Mouse (Mus musculus): Measurements from ENCODE around the gene Ttc7b. TPM values are rescaled to one million over a fixed set of nuclear protein-coding genes. Genes with fewer than 3 reads are reported as not detected.
A peak's percentile ranks its signal among the peaks of the same experiment; 100 is the strongest.

Ttc7b gene
- polyA plus RNA-seq, 1 experiment from 2014 or later = 5.3 TPM

DNA sequence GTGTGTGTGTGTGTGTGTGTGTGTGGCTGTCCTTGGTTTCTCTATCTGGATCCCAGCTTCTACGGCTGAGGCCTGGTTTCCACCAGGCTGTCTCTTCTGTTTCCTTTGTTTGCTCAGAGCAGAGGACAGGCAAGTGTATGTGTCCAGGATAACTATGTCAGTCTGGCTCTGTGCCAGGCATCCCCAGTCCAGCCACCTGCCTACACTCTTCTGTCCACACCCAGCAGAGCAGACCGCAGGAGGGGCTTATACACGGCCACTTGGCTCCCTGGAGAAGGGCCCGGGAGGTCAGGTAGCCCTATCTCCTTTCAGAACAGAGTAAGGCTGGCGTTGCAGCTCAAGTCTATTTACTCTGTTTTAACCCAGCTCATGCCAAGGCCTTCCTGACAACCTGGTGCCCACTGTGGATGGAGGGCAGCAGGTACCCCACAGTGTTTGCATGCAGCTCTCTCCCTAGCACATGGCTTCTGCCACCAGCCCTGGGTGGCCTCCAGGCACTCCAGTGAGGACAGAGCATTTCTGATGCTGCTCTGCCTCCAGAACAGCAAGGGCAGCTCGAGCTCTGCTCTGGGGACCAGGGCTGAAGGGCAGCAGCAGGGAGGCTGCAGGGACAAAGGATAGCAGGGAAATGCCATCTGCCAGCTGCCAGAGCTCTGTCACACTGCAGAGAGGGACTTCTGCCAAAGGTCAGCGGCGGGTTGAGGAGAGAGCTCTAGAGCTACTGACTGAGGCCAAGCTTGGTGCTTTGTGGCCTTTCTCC lies 212.9 kb downstream of the Ttc7b start:
- Histone ChIP-seq H3K27ac (peak overlapping the region; percentile 41; the same call in 1 of the 2 replicates), H3K4me1 (peaks cover 9% of the 10 kb centered on the region), H3K9ac (no peak overlapping the region), H3K9me3 (no peaks in the 10 kb centered on the region), H3K4me2 (replicated peaks) (no peak overlapping the region), H3K27me3 (no peaks in the 10 kb centered on the region), H3K4me3 (no peak overlapping the region), H3K36me3 (no peaks in the 10 kb centered on the region)
- WGBS = 61% methylated on average over 8 of the region's 8 CpGs
- peak; percentile 25; the same call in 1 of the 2 replicates for ATAC-seq (ENCODE audit: insufficient number of reproducible peaks, insufficient read depth, low FRiP score, low TSS enrichment)

DNA sequence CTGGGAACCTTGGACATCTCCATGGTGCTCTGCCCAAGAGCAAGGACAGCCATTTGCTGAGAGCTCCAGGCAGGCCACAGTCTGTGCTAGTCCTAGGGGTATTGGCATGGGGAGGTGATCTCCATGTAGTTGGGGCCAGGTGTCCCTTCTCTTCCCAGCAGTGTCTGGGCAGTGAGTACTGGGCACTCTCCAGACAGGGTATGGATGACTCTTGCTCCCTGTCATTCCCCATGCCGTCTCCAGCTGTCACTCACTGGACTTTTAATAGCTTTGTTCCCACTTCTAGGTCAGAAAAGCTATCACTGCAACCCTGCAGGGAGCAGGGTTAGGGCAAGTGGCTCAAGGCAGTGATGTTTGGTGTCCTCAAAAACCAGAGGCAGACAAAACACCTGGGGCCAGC lies 214.3 kb downstream of the Ttc7b start:
- Histone ChIP-seq H3K4me2 (replicated peaks) (no peak overlapping the region), H3K4me1 (peaks cover 9% of the 10 kb centered on the region), H3K27me3 (no peaks in the 10 kb centered on the region), H3K4me3 (no peak overlapping the region), H3K9me3 (no peaks in the 10 kb centered on the region), H3K27ac (no peak overlapping the region), H3K9ac (no peak overlapping the region), H3K36me3 (0 out of 2 replicates have a peak, but pooled peaks cover 1% of the 10 kb centered on the region)
- ATAC-seq (ENCODE audit: insufficient number of reproducible peaks, insufficient read depth, low FRiP score, low TSS enrichment) = no peak
- WGBS = 71% methylated on average over 1 of the region's 1 CpGs

DNA sequence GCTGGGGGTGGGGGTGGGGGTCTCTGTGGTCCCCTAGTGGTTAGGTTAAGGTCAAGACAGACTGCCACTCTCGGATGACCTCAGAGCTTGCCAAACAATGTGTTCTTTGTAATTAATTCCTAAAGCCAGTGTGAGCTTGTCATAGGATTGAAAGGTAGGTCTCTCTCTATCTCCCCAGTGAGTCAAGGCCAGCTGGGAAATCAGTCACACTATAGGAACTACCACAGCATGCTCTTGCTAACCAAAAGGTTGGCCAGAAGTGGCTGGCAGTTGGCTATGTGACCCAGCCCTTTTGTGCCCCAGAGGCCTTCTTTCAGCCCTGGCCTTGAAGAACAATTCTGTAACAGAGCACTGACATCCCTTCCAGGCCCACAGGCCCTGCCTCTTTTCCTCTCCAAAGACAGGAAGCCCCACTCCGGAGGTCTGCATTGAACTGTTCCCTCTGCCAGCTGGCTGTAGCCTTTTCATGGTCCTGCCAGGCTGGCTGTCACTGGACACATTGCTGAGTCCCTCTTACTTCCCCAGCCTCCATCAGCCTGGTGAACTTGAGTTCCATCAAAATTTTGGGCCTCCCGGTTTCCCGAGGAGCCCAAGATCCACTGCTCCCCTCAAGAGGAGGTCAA lies 215.5 kb downstream of the Ttc7b start:
- ATAC-seq (ENCODE audit: insufficient number of reproducible peaks, insufficient read depth, low FRiP score, low TSS enrichment) = no peak
- Histone ChIP-seq H3K4me1 (peaks cover 9% of the 10 kb centered on the region), H3K27me3 (no peaks in the 10 kb centered on the region), H3K36me3 (0 out of 2 replicates have a peak, but pooled peaks cover 4% of the 10 kb centered on the region), H3K9me3 (no peaks in the 10 kb centered on the region), H3K27ac (no peak overlapping the region), H3K4me2 (replicated peaks) (no peak overlapping the region), H3K4me3 (no peak overlapping the region), H3K9ac (no peak overlapping the region)
- WGBS = 61% methylated on average over 4 of the region's 4 CpGs

DNA sequence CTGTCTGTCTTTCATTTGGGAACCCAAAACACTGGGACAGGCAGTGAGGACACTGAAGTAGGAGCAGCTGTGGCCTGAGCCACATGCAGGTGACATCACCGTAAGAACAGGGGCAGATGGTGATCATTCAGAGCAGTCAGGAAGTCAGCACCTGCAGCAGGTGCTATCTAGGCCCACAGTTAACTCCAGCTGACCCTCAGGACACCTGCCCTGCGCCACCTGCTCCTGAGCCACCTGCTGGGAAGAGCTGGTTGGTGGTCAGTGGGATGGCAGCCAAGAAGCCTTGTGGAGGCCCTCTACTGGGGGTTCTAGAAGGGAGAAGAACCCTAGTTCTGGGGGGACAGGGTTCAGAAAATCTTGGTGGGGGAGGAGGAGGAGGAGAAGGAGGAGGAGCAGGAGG lies 216.3 kb downstream of the Ttc7b start:
- Histone ChIP-seq H3K27me3 (no peaks in the 10 kb centered on the region), H3K4me2 (replicated peaks) (no peak overlapping the region), H3K27ac (no peak overlapping the region), H3K4me1 (peaks cover 9% of the 10 kb centered on the region), H3K9ac (no peak overlapping the region), H3K4me3 (no peak overlapping the region), H3K36me3 (peaks cover 7% of the 10 kb centered on the region; the same call in 1 of the 2 replicates), H3K9me3 (no peaks in the 10 kb centered on the region)
- 90% methylated on average over 2 of the region's 2 CpGs for WGBS
- ATAC-seq (ENCODE audit: insufficient number of reproducible peaks, insufficient read depth, low FRiP score, low TSS enrichment) = no peak

DNA sequence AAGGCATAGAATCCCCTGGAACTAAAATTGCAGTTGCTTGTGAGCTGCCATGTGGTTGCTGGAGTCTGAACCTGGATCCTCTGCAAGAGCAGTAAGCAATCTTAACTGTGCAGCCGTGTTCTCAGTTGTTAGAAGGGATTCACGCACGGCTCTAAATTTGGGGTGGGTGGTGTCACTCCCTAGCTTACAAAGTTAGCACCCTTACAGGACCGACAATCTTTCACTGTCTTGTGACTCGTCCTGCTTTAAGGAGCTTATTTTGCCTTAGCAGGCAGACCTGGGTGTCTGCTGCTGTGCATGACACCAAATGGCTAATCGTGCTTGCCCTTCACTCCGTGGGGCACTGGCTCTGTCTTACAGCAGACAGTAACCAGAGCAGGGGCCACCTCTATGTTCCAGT lies 217.5 kb downstream of the Ttc7b start:
- no peak for ATAC-seq (ENCODE audit: insufficient number of reproducible peaks, insufficient read depth, low FRiP score, low TSS enrichment)
- Histone ChIP-seq H3K27me3 (no peaks in the 10 kb centered on the region), H3K4me1 (peaks cover 6% of the 10 kb centered on the region), H3K4me3 (no peak overlapping the region), H3K9me3 (no peaks in the 10 kb centered on the region), H3K27ac (no peak overlapping the region), H3K36me3 (peaks cover 15% of the 10 kb centered on the region), H3K4me2 (replicated peaks) (no peak overlapping the region), H3K9ac (no peak overlapping the region)
- 81% methylated on average over 7 of the region's 7 CpGs for WGBS

DNA sequence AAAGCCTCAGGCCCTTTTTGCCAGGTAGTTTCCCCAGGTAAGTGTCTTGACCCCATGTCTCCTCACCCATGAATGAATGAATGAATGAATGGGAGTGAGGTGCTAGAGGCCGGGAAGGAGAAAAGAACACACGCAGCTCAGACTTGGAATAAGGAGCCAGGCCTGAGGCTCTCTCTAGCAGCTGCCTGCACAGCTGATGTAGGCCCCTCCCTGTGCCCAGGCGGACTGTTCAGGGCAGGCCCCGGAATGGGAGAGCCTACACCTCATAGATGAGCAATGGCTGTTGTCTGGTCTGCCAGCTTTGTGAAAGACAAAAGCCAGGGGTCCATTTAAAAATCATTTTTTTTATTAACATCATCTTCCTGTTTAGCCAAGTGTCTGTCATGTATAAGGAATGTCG lies 220.2 kb downstream of the Ttc7b start:
- Histone ChIP-seq H3K36me3 (peaks cover 15% of the 10 kb centered on the region), H3K9ac (no peak overlapping the region), H3K4me3 (no peak overlapping the region), H3K4me2 (replicated peaks) (no peak overlapping the region), H3K4me1 (no peaks in the 10 kb centered on the region), H3K9me3 (no peaks in the 10 kb centered on the region; the same call in 1 of the 2 replicates), H3K27ac (no peak overlapping the region), H3K27me3 (no peaks in the 10 kb centered on the region)
- ATAC-seq (ENCODE audit: insufficient number of reproducible peaks, insufficient read depth, low FRiP score, low TSS enrichment) = no peak
- 85% methylated on average over 5 of the region's 5 CpGs for WGBS

DNA sequence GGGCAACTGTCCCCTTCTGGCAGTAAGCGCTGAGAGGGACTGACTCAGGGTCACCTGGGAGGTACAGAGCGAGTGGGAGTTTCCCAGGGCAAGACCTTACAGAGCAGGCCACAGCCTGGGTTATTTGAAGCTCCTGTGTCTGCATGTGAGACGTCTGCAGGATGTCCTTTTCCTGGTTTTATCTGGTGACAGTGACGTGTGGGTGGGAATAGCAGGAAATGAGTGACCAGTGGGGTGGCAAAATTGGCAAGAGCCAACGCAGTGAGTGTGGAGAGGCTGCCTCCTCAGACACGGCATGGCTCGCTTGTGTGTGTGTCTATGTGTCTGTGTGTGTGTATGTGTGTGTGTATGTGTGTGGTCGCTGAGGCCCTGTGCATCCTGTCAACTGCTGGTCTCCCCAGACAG lies 221.3 kb downstream of the Ttc7b start:
- Histone ChIP-seq H3K9ac (no peak overlapping the region), H3K36me3 (peaks cover 15% of the 10 kb centered on the region), H3K27me3 (no peaks in the 10 kb centered on the region), H3K4me1 (no peaks in the 10 kb centered on the region), H3K27ac (no peak overlapping the region), H3K9me3 (no peaks in the 10 kb centered on the region; the same call in 1 of the 2 replicates), H3K4me2 (replicated peaks) (no peak overlapping the region), H3K4me3 (no peak overlapping the region)
- WGBS = 80% methylated on average over 8 of the region's 8 CpGs
- no peak for ATAC-seq (ENCODE audit: insufficient number of reproducible peaks, insufficient read depth, low FRiP score, low TSS enrichment)

DNA sequence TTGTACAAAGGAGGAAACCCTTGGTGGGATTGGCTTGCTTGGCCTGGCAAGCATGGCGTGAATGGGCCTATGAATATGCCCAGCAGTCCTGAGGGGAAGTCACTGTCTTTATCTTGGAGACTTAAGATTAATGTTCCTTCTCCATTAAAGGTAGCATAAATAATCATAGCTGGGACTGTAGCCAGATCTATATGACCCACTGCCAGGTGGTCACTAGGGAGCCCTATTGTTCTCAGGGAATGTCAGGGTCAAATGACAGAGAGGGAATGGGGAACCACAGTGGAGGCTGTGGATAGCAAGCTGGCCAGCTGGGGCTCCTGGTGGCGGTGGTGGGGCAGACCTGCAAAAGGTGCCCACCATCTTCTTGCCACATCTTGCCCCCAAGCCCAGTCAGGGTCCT lies 221.8 kb downstream of the Ttc7b start:
- Histone ChIP-seq H3K4me2 (replicated peaks) (no peak overlapping the region), H3K9ac (no peak overlapping the region), H3K9me3 (no peaks in the 10 kb centered on the region; the same call in 1 of the 2 replicates), H3K27ac (no peak overlapping the region), H3K4me3 (no peak overlapping the region), H3K4me1 (no peaks in the 10 kb centered on the region), H3K36me3 (peaks cover 15% of the 10 kb centered on the region), H3K27me3 (no peaks in the 10 kb centered on the region)
- ATAC-seq (ENCODE audit: insufficient number of reproducible peaks, insufficient read depth, low FRiP score, low TSS enrichment) = no peak
- 85% methylated on average over 2 of the region's 2 CpGs for WGBS

DNA sequence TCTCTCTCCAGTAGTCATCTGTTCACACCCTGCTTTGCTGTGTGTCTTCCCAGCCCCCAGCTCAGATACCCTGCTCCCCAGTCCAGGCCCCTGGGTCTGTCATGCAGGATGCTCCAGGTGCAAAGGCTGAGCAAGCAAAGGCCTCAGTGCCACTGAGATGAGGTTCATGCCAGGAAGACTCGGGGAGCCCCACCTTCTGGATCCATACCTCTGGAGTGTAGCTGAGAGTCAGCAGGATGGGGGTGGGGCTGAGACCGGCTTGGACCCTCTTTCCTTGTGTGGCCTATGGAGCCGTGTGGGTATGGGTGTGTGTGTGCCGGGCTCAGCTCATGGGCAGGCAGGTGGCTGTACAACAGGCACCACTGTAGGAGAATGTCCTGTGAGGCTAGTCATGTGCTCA lies 222.7 kb downstream of the Ttc7b start:
- Histone ChIP-seq H3K4me1 (no peaks in the 10 kb centered on the region), H3K9me3 (no peaks in the 10 kb centered on the region; the same call in 1 of the 2 replicates), H3K36me3 (peaks cover 15% of the 10 kb centered on the region), H3K27ac (no peak overlapping the region), H3K27me3 (no peaks in the 10 kb centered on the region), H3K4me2 (replicated peaks) (no peak overlapping the region), H3K4me3 (no peak overlapping the region), H3K9ac (no peak overlapping the region)
- 88% methylated on average over 4 of the region's 4 CpGs for WGBS
- no peak for ATAC-seq (ENCODE audit: insufficient number of reproducible peaks, insufficient read depth, low FRiP score, low TSS enrichment)

DNA sequence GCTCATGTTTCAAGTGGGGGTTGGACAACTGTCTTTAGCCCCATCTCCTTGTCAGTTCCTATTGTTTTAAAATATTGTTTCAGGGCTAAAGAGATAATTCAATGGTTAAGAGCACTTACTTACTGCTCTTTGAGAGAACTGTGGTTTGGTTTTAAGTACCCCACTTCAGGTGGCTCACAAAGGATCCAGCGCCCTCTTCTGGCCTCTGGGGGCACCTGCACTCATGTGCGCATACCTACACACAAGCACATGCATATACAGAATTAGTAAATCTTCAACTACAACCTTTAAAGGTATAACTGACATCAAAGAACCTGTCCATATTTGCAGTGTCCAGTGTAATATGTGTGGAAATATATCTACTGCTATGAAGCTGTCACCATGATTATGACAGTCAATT lies 226.2 kb downstream of the Ttc7b start:
- no peaks in the 10 kb centered on the region for H3K27me3 ChIP-seq
- H3K4me1 ChIP-seq = peaks cover 21% of the 10 kb centered on the region
- H3K4me2 ChIP-seq (replicated peaks) = no peak overlapping the region

DNA sequence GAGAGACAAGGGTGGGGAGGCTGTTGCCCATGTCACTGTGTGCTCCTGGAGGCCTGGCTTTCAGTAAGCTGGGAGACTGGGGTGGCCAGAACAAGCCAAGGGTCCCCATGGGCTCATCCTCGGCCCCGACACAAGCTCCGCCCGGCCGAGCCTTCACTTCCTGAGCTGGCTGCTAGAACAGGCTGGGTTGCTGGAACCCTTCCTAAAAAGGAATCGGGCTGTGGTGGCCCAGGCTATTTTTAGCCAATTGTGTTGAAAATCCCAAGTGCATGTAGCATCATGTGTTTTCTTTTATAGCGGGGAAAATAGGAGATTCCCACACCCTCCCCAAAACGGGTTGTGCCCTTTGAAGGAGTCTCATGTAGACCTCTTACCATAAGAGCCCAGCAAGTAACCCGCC lies 226.7 kb downstream of the Ttc7b start:
- Histone ChIP-seq H3K27ac (no peak overlapping the region), H3K27me3 (no peaks in the 10 kb centered on the region), H3K36me3 (peaks cover 4% of the 10 kb centered on the region; the same call in 1 of the 2 replicates), H3K4me3 (no peak overlapping the region), H3K4me1 (peaks cover 26% of the 10 kb centered on the region), H3K9me3 (no peaks in the 10 kb centered on the region; the same call in 1 of the 2 replicates), H3K4me2 (replicated peaks) (no peak overlapping the region), H3K9ac (no peak overlapping the region)
- 80% methylated on average over 9 of the region's 9 CpGs for WGBS
- ATAC-seq (ENCODE audit: insufficient number of reproducible peaks, insufficient read depth, low FRiP score, low TSS enrichment) = no peak

More for the DNA sequence above, 226.2 kb downstream of the Ttc7b start:
- H3K9me3 ChIP-seq = no peaks in the 10 kb centered on the region; the same call in 1 of the 2 replicates
- ATAC-seq (ENCODE audit: insufficient number of reproducible peaks, insufficient read depth, low FRiP score, low TSS enrichment) = no peak
- 93% methylated on average over 2 of the region's 2 CpGs for WGBS
- no peak overlapping the region for H3K9ac ChIP-seq
- peaks cover 9% of the 10 kb centered on the region for H3K36me3 ChIP-seq
- no peak overlapping the region for H3K4me3 ChIP-seq
- no peak overlapping the region for H3K27ac ChIP-seq

Measured in embryonic facial prominence, embryonic 12.5 days (tissue).